Mouse (Mus musculus): ENCODE data around the gene Cyp3a11. TPM values are rescaled to one million over a fixed set of nuclear protein-coding genes. Genes with fewer than 3 reads are reported as not detected.
"Not testable (repeated sequence)": the region's sequence is repeated elsewhere in the genome, so short reads cannot be mapped to it uniquely, and the experiment has no call there.

Cyp3a11 gene
- not detected in 2 replicates for polyA plus RNA-seq (2016; fragmentation: Nextera tagmentation; extraction: Ambion mirVana)

DNA sequence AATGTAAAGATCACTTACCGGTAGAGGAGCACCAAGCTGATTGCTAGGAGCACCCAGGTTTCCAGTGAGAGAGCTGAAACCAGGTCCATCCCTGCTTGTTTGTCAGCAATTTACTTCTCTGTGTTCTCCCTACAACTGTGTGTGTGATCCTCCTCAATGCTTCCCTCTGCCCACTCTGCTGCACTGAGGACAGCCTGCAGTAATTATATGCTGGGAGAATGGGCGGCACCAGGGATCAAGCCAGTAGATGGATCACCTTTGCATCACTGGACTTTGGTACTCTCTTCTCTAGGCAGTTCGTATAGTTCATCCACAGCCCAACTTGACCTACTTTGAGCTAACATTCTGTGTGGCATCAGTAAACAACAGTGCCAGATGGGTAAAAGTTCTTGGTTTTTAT lies at the start of gene Cyp3a11:
TSS of gene Cyp3a11 (minus strand) at position 277 of the 400 bp plus-strand sequence.
- no peak within 1 kb of the TSS for H3K9ac ChIP-seq
- no peaks in the 10 kb centered on the region for H3K36me3 ChIP-seq
- no peak within 1 kb of the TSS for H3K4me3 ChIP-seq
- no peaks in the 10 kb centered on the region for H3K27me3 ChIP-seq
- WGBS, result 79% methylated on average over 3 of the region's 3 CpGs
- no peak within 1 kb of the TSS for H3K4me2 ChIP-seq (replicated peaks)
- no peak within 1 kb of the TSS for H3K27ac ChIP-seq
- H3K9me3 ChIP-seq (replicated peaks), result peaks cover 68% of the 10 kb centered on the region
- no peak for ATAC-seq (ENCODE audit: low FRiP score)
- no peaks in the 10 kb centered on the region for H3K4me1 ChIP-seq

DNA sequence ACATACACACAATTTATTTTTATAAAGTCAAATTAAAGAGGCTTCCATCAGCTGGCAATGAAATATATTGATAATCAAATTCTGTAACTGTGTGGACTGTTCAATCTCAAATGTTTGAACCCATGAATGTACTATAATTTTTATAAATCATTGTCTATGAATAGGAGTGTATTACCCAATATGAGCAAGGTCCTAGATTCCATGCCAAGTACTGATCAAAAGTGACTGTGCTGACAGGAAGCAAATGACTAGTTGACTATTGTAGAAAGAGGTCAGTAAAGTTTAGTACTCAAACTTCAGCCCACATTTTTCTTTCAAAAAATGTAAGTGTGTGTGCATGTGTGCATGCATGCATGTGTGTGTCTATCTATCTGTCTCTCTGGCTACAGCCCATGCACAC lies 33.1 kb upstream of the Cyp3a11 start:
- H3K4me3 ChIP-seq, result no peak overlapping the region
- H3K27ac ChIP-seq, result no peak overlapping the region
- peaks cover 62% of the 10 kb centered on the region for H3K9me3 ChIP-seq (replicated peaks)
- no peaks in the 10 kb centered on the region for H3K36me3 ChIP-seq
- no peak for ATAC-seq (ENCODE audit: low FRiP score)
- H3K4me1 ChIP-seq, result no peaks in the 10 kb centered on the region
- no peak overlapping the region for H3K9ac ChIP-seq
- H3K27me3 ChIP-seq, result no peaks in the 10 kb centered on the region
- H3K4me2 ChIP-seq (replicated peaks), result no peak overlapping the region

DNA sequence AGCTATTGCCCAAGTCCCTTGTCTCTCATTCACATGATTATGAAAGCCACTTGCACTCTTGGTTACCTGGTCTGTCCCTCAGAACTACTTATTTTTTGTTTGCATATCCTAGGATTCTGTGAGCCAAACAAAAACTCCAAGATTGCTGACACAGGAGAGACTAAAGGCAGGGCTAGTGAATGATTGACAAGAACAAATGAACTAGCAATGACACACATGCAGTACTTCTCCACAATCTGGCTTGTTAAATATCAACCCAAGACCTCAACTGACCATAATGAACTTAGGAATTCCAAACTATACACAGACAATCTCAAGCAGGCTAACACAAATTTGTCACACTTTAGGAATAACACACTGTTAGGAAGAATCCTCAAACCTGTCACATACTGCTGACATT lies 32.0 kb upstream of the Cyp3a11 start:
- Histone ChIP-seq H3K27me3 (no peaks in the 10 kb centered on the region), H3K36me3 (no peaks in the 10 kb centered on the region), H3K4me2 (replicated peaks) (no peak overlapping the region), H3K9ac (no peak overlapping the region), H3K27ac (no peak overlapping the region), H3K9me3 (replicated peaks) (peaks cover 58% of the 10 kb centered on the region), H3K4me3 (no peak overlapping the region), H3K4me1 (no peaks in the 10 kb centered on the region)
- no peak for ATAC-seq (ENCODE audit: low FRiP score)

DNA sequence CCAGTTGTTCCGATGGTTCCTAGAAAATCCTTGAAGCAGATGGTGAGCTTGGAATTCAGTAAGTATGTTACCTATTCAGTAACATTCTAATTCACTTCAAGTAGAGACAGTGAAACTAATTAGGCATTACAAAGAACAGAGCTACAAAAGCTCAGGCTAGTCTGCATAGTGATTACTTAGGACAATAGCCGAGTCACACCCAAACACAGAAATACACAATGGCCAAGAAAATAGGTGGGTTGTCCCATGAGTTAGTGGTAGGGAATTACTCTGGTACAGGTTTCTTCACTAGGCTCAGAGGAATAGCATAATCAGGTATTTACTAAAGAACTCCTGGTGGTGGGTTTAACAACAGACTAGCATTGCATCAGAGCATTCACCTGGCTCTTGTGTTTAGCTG lies 27.2 kb upstream of the Cyp3a11 start:
- H3K4me2 ChIP-seq (replicated peaks); H3K27ac ChIP-seq; H3K4me1 ChIP-seq; H3K36me3 ChIP-seq; H3K9ac ChIP-seq; H3K4me3 ChIP-seq; ATAC-seq (ENCODE audit: low FRiP score); H3K27me3 ChIP-seq: not testable (repeated sequence)
- H3K9me3 ChIP-seq (replicated peaks), result peaks cover 51% of the 10 kb centered on the region
- 90% methylated on average over 2 of the region's 2 CpGs for WGBS

DNA sequence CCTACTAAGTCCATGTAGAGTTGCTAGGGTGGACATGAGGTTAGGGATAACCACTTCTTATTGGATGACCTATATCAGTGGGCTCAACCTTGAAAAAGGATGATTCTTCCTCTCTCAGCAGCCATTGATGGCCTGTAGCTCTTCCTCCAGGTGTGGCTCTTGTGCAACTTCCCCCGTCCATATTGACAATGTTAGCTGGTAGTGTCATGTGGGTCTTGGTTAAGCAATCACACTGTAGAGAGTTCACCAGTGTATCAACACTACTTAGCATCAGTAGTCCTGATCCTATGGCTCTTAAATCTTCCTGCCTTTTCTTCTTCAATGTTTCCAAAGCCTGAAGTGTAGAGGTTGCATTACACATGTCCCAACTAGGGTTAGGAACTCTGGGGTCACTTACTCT lies 24.8 kb upstream of the Cyp3a11 start:
- Histone ChIP-seq H3K27ac (no peak overlapping the region), H3K4me2 (replicated peaks) (no peak overlapping the region), H3K4me1 (no peaks in the 10 kb centered on the region), H3K9me3 (replicated peaks) (peaks cover 62% of the 10 kb centered on the region), H3K27me3 (no peaks in the 10 kb centered on the region), H3K4me3 (no peak overlapping the region), H3K9ac (no peak overlapping the region), H3K36me3 (no peaks in the 10 kb centered on the region)
- WGBS, result 78% methylated on average over 1 of the region's 1 CpGs
- ATAC-seq (ENCODE audit: low FRiP score), result no peak

DNA sequence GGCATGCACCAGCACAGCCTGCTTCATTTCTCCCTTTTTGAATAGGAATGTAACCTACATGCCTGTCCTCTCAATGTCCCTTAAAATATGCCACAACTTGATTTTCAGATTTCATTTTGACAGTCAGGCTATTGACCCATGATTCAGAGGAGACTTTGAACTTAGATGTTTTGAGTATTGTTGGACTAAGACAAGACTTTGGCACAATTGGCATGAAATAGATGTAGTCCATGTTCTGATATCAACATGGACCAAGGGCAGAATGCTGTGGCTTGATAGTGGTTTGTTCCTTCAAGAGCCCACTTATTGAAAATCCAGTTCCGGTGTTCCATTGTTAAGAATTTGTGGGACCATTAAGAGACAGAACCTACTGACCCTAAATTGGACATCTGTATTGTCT lies 23.6 kb upstream of the Cyp3a11 start:
- Histone ChIP-seq H3K36me3 (no peaks in the 10 kb centered on the region), H3K4me3 (no peak overlapping the region), H3K4me1 (no peaks in the 10 kb centered on the region), H3K27me3 (no peaks in the 10 kb centered on the region), H3K9ac (no peak overlapping the region), H3K27ac (no peak overlapping the region), H3K4me2 (replicated peaks) (no peak overlapping the region), H3K9me3 (replicated peaks) (peaks cover 52% of the 10 kb centered on the region)
- WGBS, result 94% methylated on average over 1 of the region's 1 CpGs
- ATAC-seq (ENCODE audit: low FRiP score), result no peak

DNA sequence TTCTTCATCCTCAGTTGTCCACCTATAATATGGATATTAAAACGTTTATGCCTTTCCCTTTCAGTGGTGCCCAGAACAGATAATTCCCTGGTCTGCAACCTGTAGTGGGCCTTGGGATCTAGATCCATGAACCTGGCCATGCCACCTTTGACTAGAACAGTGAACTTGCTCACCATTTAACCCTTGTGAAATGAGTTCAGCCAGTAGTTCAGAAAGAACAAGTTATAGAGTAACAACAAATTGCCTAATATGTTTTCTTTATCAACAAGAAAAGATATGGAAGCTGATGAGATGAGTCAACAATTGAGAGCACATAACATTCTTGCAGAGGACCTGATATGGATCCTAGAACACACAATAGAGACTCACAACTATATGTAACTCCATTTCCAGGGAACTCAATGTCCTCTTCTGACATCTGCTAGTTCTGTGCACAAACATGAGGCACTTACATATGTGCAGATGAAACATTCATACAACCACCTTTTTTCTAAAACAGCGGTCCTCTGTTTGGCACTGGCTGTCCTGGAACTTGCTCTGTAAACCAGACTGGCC lies 20.7 kb upstream of the Cyp3a11 start:
- Histone ChIP-seq H3K27ac (no peak overlapping the region), H3K4me1 (no peaks in the 10 kb centered on the region), H3K9ac (no peak overlapping the region), H3K36me3 (no peaks in the 10 kb centered on the region), H3K27me3 (no peaks in the 10 kb centered on the region), H3K9me3 (replicated peaks) (peaks cover 42% of the 10 kb centered on the region), H3K4me3 (no peak overlapping the region), H3K4me2 (replicated peaks) (no peak overlapping the region)
- WGBS, result 60% methylated on average over 2 of the region's 2 CpGs
- no peak for ATAC-seq (ENCODE audit: low FRiP score)

DNA sequence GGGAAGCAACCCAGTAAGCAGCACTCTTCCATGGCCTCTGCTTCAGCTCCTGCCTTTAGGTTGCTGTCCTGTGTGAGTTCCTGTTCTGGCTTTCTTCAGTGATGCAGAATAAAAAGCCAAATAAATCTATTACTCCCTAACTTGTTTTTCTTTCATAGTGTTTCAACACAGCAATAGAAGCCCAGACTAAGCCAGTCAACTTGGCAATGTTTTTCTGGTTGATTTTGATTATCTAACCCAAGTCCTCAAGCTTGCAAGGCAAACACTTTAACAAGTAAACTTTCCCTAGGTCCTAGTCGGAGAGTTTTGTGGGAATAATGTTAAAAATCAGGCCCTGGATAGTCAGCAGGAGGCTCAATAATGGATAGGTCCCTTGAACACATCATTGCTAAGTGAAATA lies 17.5 kb upstream of the Cyp3a11 start:
- Histone ChIP-seq H3K4me2 (replicated peaks) (no peak overlapping the region), H3K27ac (no peak overlapping the region), H3K4me3 (no peak overlapping the region), H3K4me1 (no peaks in the 10 kb centered on the region), H3K9ac (no peak overlapping the region), H3K36me3 (no peaks in the 10 kb centered on the region), H3K9me3 (replicated peaks) (peaks cover 26% of the 10 kb centered on the region), H3K27me3 (no peaks in the 10 kb centered on the region)
- WGBS, result 61% methylated on average over 1 of the region's 1 CpGs
- ATAC-seq (ENCODE audit: low FRiP score), result no peak

DNA sequence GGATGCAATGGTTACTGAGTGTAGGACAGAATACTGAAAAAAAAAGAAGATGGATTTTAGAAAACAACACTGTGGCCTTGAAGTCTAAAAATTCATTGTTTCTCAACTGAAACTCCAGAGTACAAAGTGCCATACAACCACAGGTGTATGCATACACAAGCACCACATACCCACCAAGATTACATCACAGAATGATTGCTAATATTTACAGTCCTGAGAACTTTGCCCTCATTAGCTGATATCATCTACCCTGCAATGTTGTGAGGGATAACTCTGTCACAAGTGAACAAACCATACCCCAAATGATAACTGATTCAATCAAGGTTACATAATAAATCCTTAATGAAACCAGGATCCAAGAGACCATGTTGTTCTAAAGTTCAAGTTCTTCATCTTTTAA lies 1.4 kb upstream of the Cyp3a11 start:
- no peak overlapping the region for H3K4me3 ChIP-seq
- H3K27me3 ChIP-seq, result no peaks in the 10 kb centered on the region
- H3K4me1 ChIP-seq, result no peaks in the 10 kb centered on the region
- no peaks in the 10 kb centered on the region for H3K36me3 ChIP-seq
- no peak overlapping the region for H3K9ac ChIP-seq
- H3K4me2 ChIP-seq (replicated peaks), result no peak overlapping the region
- ATAC-seq (ENCODE audit: low FRiP score), result no peak
- peaks cover 65% of the 10 kb centered on the region for H3K9me3 ChIP-seq (replicated peaks)
- no peak overlapping the region for H3K27ac ChIP-seq

DNA sequence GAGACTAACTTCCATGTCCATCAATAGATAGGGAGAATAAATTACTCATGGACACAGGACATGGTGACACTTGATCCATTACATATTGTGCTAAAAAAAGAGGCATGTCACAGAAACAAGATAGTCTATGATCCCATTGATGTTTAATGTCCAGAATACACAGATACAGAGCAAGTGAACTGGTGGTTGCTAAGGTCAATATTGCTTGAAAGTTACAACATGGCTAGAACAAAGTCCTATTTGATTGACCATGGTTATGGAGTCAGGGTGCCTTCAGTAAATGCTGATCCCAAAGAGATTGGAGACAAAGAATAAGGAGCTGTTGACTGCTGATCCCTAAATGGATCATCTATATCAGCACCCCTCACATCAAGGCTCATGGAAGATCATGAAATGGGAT lies 12.3 kb downstream of the Cyp3a11 start:
- not testable (repeated sequence) for H3K4me3 ChIP-seq; ATAC-seq (ENCODE audit: low FRiP score); H3K4me2 ChIP-seq (replicated peaks); H3K9ac ChIP-seq; H3K4me1 ChIP-seq; H3K27me3 ChIP-seq; H3K36me3 ChIP-seq; H3K27ac ChIP-seq
- H3K9me3 ChIP-seq (replicated peaks), result peaks cover 44% of the 10 kb centered on the region

DNA sequence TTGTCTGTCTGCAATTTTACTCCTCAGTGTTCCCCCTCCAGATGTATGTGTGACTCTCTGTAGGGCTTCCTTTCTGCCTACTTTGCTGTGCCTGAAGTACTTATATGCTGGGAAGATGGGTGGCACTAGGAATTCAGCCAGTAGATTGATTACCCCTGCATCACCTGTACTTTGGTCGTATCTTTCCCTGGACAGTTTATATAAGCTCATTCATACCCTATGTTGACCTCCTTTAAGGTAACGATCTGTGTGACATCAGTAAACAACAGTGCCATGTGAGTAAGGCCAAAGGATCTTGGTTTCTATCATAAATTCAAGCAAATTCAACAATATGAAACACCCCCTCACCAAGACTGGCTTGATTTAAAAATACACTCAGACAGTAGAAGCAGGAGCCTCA lies 74.0 kb downstream of the Cyp3a11 start, which contains the start of gene Cyp3a44:
TSS of gene Cyp3a44 (minus strand) at position 79 of the 400 bp plus-strand sequence.
- not testable (repeated sequence) for H3K36me3 ChIP-seq; H3K27ac ChIP-seq; ATAC-seq (ENCODE audit: low FRiP score); H3K9ac ChIP-seq; H3K27me3 ChIP-seq; H3K4me2 ChIP-seq (replicated peaks); H3K4me3 ChIP-seq; H3K4me1 ChIP-seq
- H3K9me3 ChIP-seq (replicated peaks), result peaks cover 39% of the 10 kb centered on the region
- WGBS, result 79% methylated on average over 2 of the region's 2 CpGs
